Mouse (Mus musculus) inflammation-experienced regulatory T-cells, adult 16 weeks (primary cell): Measurements from ENCODE around the gene Birc5. TPM values are rescaled to one million over a fixed set of nuclear protein-coding genes. Genes with fewer than 3 reads are reported as not detected.

ENCODE experiments used
- polyA plus RNA-seq: library from polyadenylated mRNA; unstranded; fragments of 100-300 nt; shearing (Covaris generic); gene quantifications from one replicate; pipeline ENCODE4 v1.2.1, GENCODE M21; 2017

The Birc5 gene
- polyA plus RNA-seq: 23.7 TPM

DNA sequence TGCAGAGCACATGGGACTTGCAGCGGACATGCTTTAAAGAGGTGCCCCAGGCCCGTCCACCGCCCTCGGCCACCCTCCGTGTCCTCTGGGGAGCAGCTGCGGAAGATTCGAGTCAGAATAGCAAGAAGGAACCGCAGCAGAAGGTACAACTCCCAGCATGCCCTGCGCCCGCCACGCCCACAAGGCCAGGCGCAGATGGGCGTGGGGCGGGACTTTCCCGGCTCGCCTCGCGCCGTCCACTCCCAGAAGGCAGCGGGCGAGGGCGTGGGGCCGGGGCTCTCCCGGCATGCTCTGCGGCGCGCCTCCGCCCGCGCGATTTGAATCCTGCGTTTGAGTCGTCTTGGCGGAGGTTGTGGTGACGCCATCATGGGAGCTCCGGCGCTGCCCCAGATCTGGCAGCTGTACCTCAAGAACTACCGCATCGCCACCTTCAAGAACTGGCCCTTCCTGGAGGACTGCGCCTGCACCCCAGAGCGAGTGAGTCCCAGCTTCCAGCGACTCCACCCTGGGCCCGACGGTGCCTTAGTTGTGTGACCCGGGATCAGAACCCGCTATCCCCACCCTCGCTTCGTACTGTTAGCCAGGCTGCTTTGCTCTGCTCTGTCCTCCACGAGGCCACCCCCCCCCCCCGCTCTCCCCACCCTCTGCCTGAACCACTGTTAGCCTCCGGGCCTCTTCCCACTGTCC, at the start of gene Birc5:
Birc5 (plus strand) TSS at position 267 of the 687 bp plus-strand sequence.

GRCm38 (mm10) chr11:117809407-117810311, 39.4 kb upstream of the Birc5 start, which contains the start of the genes Gm20708 and Syngr2:
TSS of gene Gm20708 (plus strand) at chr11:117809668.
TSS of gene Syngr2 (plus strand) at chr11:117809668.

DNA sequence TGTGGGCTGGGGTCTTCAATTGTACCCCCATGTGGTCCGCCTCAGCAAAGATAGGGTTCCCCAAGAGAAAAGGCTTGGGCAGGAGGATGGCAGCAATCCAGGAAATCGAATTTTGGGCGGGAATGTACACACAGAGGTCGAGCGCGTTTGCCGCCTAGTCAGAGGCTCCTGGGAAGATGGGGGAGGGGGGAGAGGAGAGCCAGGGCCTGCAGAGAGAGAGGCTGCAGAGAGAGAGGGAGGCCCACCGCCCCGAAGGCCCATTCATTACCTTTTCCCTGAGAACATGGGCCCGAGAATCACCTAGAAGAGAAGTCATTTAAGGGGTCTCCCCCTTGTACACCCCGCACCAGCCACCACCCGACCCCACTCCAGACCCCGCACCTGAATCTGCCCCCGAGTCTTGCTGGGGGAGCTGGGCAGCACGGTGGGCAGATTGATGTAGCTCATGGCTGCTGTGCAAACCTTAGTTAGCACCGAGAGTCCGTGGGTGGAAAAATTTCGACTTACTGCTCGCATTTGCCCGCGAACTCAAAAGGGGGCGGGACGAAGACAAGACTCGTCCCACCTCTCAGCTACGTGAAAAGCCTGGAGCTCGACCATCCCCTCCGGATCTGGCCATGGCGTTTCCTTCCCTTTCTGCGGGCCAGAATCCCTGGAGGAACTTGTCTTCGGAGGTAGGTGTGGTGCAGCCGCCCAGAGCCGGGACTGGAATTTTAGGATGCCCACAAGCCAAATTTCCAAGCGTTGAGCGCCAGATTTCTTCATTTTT, 23.5 kb upstream of the Birc5 start, which contains the start of the genes Afmid and Tk1:
Afmid (plus strand) TSS at position 592 of the 769 bp plus-strand sequence.
Tk1 (minus strand) TSS at position 760 of the 769 bp plus-strand sequence.

DNA sequence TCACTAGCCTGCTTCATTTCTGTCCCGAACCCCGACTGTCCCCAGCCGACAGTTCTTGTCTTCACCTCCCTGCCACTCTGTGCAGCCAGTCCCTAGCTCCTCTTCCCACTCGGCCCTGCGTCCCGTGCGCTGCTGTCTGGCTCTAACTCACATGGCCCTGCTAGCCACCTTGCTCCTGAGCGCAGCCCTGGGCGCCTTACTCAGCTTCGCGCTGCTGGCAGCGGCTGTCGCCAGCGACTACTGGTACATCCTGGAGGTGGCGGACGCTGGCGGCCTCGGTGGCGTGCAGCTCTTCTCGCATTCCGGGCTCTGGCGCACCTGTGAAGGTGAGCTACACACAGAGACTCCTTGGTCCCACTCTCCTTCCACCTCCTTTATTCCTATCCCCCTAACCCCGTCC, 11.6 kb downstream of the Birc5 start, which contains the start of gene Tmem235:
Tmem235 (plus strand) TSS at position 152 of the 400 bp plus-strand sequence.

GRCm38 (mm10) chr11:117872861-117873608, 24.0 kb downstream of the Birc5 start, which contains the start of gene Tha1:
TSS of gene Tha1 (minus strand) at chr11:117873481.

Other genes starting within 250 kb of the Birc5 start
- 9.7 TPM for gene Tnrc6c, start 195.0 kb upstream of the Birc5 start, polyA plus RNA-seq
- gene Tmc8, start 67.2 kb upstream of the Birc5 start, polyA plus RNA-seq: 137 TPM
- gene Tmc6, start 67.1 kb upstream of the Birc5 start, polyA plus RNA-seq: 162 TPM
- 0.55 TPM for gene 6030468B19Rik, start 51.6 kb upstream of the Birc5 start, polyA plus RNA-seq
- gene Gm20708, start 39.6 kb upstream of the Birc5 start, polyA plus RNA-seq: 2.3 TPM
- gene Syngr2, start 39.6 kb upstream of the Birc5 start, polyA plus RNA-seq: 209 TPM
- 26.0 TPM for gene Afmid, start 23.3 kb upstream of the Birc5 start, polyA plus RNA-seq
- gene Tk1, start 23.2 kb upstream of the Birc5 start, polyA plus RNA-seq: 39.1 TPM
- gene Tmem235, start 11.5 kb downstream of the Birc5 start, polyA plus RNA-seq: not detected
- gene Tha1, start 24.2 kb downstream of the Birc5 start, polyA plus RNA-seq: 24.6 TPM
- gene Socs3, start 120.8 kb downstream of the Birc5 start, polyA plus RNA-seq: 110 TPM
- gene Pgs1, start 137.0 kb downstream of the Birc5 start, polyA plus RNA-seq: 41.1 TPM